Mouse (Mus musculus) heart, adult 2 months (tissue): Measurements from ENCODE around the gene Foxp1. TPM values are rescaled to one million over a fixed set of nuclear protein-coding genes. Genes with fewer than 3 reads are reported as not detected.
A peak's percentile ranks its signal among the peaks of the same experiment; 100 is the strongest.

Experiments used
- DNase-seq, 2 experiments: peaks; one replicate each; pipeline ENCODE4 v3.0.0; 2021
- H3K27ac ChIP-seq: fragments of 200-600 bp; 2 replicates; pipeline ENCODE4 v1.8.1; 2022
- H3K27me3 ChIP-seq: fragments of 200-500 bp; 2 replicates; pipeline ENCODE4 v1.6.1; 2012; ENCODE audit warnings: mild to moderate bottlenecking, low read length, inconsistent platforms, mixed read lengths; ENCODE audit not compliant: control insufficient read depth, insufficient read depth
- H3K36me3 ChIP-seq: fragments of 200-500 bp; 2 replicates; pipeline ENCODE4 v1.6.1; 2012; ENCODE audit warnings: low read length, inconsistent platforms; ENCODE audit not compliant: control insufficient read depth, insufficient read depth
- H3K4me1 ChIP-seq: fragments of 200-500 bp; 2 replicates; pipeline ENCODE4 v1.6.1; 2011; ENCODE audit warnings: low read length; ENCODE audit not compliant: control insufficient read depth, insufficient read depth
- H3K4me3 ChIP-seq: fragments of 200-600 bp; 2 replicates; pipeline ENCODE4 v1.8.1; 2022
- H3K79me2 ChIP-seq: fragments of 200-500 bp; replicated peaks from 2 replicates; pipeline ENCODE4 v1.6.1; 2012; ENCODE audit warnings: mild to moderate bottlenecking, inconsistent platforms, low read length, moderate library complexity, mixed read lengths; ENCODE audit not compliant: control insufficient read depth, insufficient read depth
- H3K9ac ChIP-seq: fragments of 200-500 bp; 2 replicates; pipeline ENCODE4 v1.6.1; 2012; ENCODE audit warnings: low read depth, mild to moderate bottlenecking, control low read depth, inconsistent platforms, low read length, mixed read lengths
- CTCF ChIP-seq: fragments of 200-600 bp; IDR thresholded peaks from 2 replicates; pipeline ENCODE4 v1.8.1; 2022; ENCODE audit warnings: antibody characterized with exemption, mild to moderate bottlenecking, moderate library complexity
- EP300 ChIP-seq: fragments of 200-500 bp; IDR thresholded peaks from 2 replicates; pipeline ENCODE4 v1.6.1; 2011; ENCODE audit warnings: low read depth, low read length, control low read depth; ENCODE audit not compliant: insufficient read depth
- POLR2A ChIP-seq: fragments of 200-500 bp; IDR thresholded peaks from 2 replicates; pipeline ENCODE4 v1.6.1; 2011; ENCODE audit warnings: mild to moderate bottlenecking, low read depth, low read length, control low read depth; ENCODE audit not compliant: insufficient read depth
- WGBS: fragments of 180-500 bp; shearing (Covaris S2); methylation state at CpG from one replicate; pipeline ENCODE4 v1.1.7; 2018; 5-methylcytosine and 5-hydroxymethylcytosine counted together
- intact Hi-C: fragments of 180-260 bp; cut with DNase I; formaldehyde crosslinking; loops from one replicate; pipeline ENCODE4 v1.15.1; 2025
- polyA plus RNA-seq: library from polyadenylated mRNA; depleted of rRNA; stranded (reverse); fragments of >200 nt; gene quantifications from 2 replicates; pipeline ENCODE4 v1.2.3, GENCODE M21; 2012
- total RNA-seq, 2 experiments: library from RNA; stranded (reverse); gene quantifications; 2 replicates each; pipeline ENCODE4 v1.2.3; 2021

Gene Foxp1
- total and polyA plus RNA-seq, 3 experiments = 22.9 to 31.6 (median 26.4) TPM

GRCm38 (mm10) chr6:99334255-99334654 is 188.3 kb downstream of the Foxp1 start:
- Histone ChIP-seq H3K27ac (no peak overlapping the region), H3K27me3 (no peaks in the 10 kb centered on the region), H3K36me3 (peaks cover 5% of the 10 kb centered on the region), H3K79me2 (no peaks in the 10 kb centered on the region; the same call in 1 of the 2 replicates), H3K4me1 (peaks cover 13% of the 10 kb centered on the region), H3K9ac (no peak overlapping the region), H3K4me3 (no peak overlapping the region)
- no peak for DNase-seq
- TF ChIP-seq POLR2A = no peak
- no peak for TF ChIP-seq EP300
- no peak for TF ChIP-seq CTCF
- WGBS = 98% methylated on average over 3 of the region's 3 CpGs
- intact Hi-C loops = no loop called here

DNA sequence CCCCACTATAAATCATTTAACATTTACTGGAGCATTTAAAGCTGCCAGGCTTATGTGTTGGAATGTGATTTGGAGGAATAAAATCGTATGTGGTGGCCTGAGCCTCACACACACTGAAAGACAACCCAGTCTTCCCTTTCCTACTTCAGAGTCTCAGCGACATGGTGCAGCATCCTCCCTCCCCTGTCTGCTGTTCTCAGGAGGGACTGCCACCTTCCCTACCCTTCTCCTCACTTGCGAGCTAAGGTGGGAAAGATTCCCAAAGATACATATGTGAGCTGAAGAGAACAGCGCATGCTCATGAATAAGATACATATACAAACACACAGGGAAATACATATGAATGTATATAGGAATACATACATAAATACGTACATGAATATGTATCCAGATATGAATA is 189.4 kb downstream of the Foxp1 start:
- intact Hi-C loops = no loop called here
- TF ChIP-seq POLR2A = no peak
- no peak for TF ChIP-seq EP300

DNA sequence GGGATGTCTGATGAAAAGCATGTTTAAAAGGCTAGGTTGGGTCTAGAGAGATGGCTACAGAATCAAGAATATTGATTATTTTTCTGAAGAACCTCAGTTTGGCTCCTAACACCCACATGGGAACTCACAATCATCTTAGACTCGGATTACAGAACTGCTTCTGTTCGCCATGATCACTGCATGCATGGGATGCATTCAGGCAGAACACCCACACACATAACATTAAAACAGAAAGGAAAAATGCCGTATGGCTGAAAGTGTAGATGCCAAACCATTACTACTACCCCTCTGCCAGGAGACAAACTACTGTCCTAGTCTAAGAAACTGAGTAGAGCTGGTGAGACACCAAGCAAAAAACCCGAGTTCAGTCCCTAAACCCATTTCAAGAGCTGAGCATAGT is 192.4 kb downstream of the Foxp1 start:
- Histone ChIP-seq H3K27ac (no peak overlapping the region), H3K9ac (no peak overlapping the region), H3K4me1 (peaks cover 3% of the 10 kb centered on the region), H3K36me3 (no peaks in the 10 kb centered on the region; the same call in 1 of the 2 replicates), H3K79me2 (no peaks in the 10 kb centered on the region; the same call in none of the 2 replicates), H3K27me3 (no peaks in the 10 kb centered on the region), H3K4me3 (no peak overlapping the region)
- no peak for DNase-seq
- TF ChIP-seq CTCF (no peak), POLR2A (no peak), EP300 (no peak)
- intact Hi-C loops = no loop called here
- WGBS = 93% methylated on average over 4 of the region's 4 CpGs

More for the DNA sequence above, 189.4 kb downstream of the Foxp1 start:
- no peaks in the 10 kb centered on the region; the same call in 1 of the 2 replicates for H3K79me2 ChIP-seq
- peaks cover 5% of the 10 kb centered on the region for H3K36me3 ChIP-seq
- H3K27ac ChIP-seq = no peak overlapping the region
- peaks cover 11% of the 10 kb centered on the region for H3K4me1 ChIP-seq
- no peaks in the 10 kb centered on the region for H3K27me3 ChIP-seq
- no peak overlapping the region for H3K9ac ChIP-seq
- H3K4me3 ChIP-seq = no peak overlapping the region
- WGBS = 90% methylated on average over 5 of the region's 5 CpGs
- no peak for DNase-seq

DNA sequence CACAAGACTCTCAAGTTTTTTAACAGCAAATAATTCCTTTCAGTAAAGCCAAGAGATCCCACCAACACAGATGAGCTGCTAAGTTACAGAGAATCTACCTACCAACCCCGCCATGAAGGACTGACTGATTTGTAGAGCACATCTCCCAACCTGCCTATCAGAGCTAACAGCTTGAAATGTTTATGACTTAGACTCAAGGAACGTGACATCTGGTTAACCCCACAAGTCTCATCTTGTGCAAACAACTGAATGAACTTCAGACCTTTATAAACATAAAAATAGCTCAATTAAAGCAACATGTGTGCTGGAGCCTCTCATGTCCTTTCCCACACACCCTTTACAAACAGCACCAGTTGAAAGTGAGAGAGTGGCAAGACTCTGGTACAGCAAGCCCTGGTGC is 193.9 kb downstream of the Foxp1 start:
- WGBS = 79% methylated on average over 2 of the region's 2 CpGs
- DNase-seq = no peak

GRCm38 (mm10) chr6:99328146-99328545 is 194.4 kb downstream of the Foxp1 start:
- 80% methylated on average over 6 of the region's 6 CpGs for WGBS
- no peak overlapping the region for H3K9ac ChIP-seq
- H3K4me3 ChIP-seq = no peak overlapping the region
- peaks cover 3% of the 10 kb centered on the region for H3K4me1 ChIP-seq
- no peaks in the 10 kb centered on the region; the same call in none of the 2 replicates for H3K79me2 ChIP-seq
- H3K27me3 ChIP-seq = no peaks in the 10 kb centered on the region
- intact Hi-C loops = no loop called here
- H3K27ac ChIP-seq = no peak overlapping the region
- no peak for DNase-seq
- no peak for TF ChIP-seq POLR2A
- TF ChIP-seq EP300 = no peak
- TF ChIP-seq CTCF = no peak
- no peaks in the 10 kb centered on the region for H3K36me3 ChIP-seq

More for the DNA sequence above, 193.9 kb downstream of the Foxp1 start:
- Histone ChIP-seq H3K27ac (no peak overlapping the region), H3K4me1 (peaks cover 3% of the 10 kb centered on the region), H3K4me3 (no peak overlapping the region), H3K79me2 (no peaks in the 10 kb centered on the region; the same call in none of the 2 replicates), H3K36me3 (no peaks in the 10 kb centered on the region), H3K27me3 (no peaks in the 10 kb centered on the region), H3K9ac (no peak overlapping the region)
- intact Hi-C loops = no loop called here
- TF ChIP-seq CTCF = no peak
- TF ChIP-seq EP300 = no peak
- no peak for TF ChIP-seq POLR2A

- DNase-seq = peak; percentile 31 to 58
- Histone ChIP-seq H3K36me3 (no peaks in the 10 kb centered on the region), H3K9ac (no peak overlapping the region), H3K4me1 (peaks cover 3% of the 10 kb centered on the region), H3K4me3 (no peak overlapping the region), H3K27me3 (no peaks in the 10 kb centered on the region), H3K79me2 (no peaks in the 10 kb centered on the region; the same call in none of the 2 replicates), H3K27ac (no peak overlapping the region)
- WGBS = 69% methylated on average over 11 of the region's 11 CpGs
- intact Hi-C loops = no loop called here
- no peak for TF ChIP-seq POLR2A
These were observed 194.8 kb downstream of the Foxp1 start for GRCm38 (mm10) chr6:99327721-99328120.
